Mouse (Mus musculus): ENCODE results near the gene Ints13. TPM values are rescaled to one million over a fixed set of nuclear protein-coding genes. Genes with fewer than 3 reads are reported as not detected.

The Ints13 gene
- 3.1 and 3.2 TPM in 2 replicates for polyA plus RNA-seq (2012; rRNA removed; ENCODE audit: low replicate concordance)

DNA sequence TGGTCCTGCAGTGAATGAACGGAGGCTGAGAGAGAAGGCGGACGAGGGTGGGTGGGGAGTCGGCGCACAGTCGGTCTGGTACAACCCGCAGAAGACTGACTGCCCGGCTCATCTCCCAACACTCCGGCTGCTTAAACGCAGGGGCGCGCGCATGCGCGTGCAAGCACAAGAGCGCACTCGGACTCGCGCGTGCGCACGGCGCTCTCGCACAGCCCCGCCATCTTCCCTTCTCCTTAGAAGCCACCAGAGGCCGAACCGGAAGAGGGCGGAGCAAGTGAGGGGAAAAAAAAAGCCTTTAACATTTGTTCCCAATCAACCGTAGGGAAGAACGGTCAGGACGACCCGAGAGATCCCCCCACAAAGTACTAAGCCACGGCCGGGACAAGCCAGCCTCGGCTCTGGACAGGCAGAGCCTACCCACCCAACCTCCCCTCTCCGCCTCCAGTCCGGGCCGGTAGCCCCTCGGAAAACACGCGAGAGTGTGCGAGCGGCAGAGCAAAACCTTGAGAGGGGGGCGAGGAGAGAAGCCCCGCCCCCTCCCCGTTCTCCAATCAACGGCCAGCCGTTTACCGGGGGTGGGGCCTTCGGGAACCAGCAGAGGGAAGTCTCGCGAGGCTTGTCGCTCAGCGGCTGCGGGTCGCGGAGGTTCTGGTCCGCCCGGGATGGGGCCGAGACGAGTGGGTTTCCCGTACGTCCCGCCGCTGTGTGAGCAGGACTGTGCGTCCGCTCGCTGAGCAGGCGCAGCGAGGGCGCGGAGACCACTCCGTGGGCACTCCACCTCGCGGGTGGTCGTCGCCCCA, at the start of gene Ints13:
Gene Ints13 (minus strand): TSS at position 526 of the 800 bp plus-strand sequence.

GRCm38 (mm10) chr6:146576903-146577302, 732 bp downstream of the Ints13 start, which contains the start of gene Fgfr1op2:
Gene Fgfr1op2 (plus strand): TSS chr6:146577203.

GRCm38 (mm10) chr6:146501866-146502804, 75.5 kb downstream of the Ints13 start, which contains the start of gene Itpr2:
Gene Itpr2 (minus strand): TSS chr6:146502223.

Other genes starting within 250 kb of the Ints13 start
- 3.1 and 5.6 TPM in 2 replicates for gene Itpr2, start 75.6 kb downstream of the Ints13 start, polyA plus RNA-seq (2012; rRNA removed; ENCODE audit: low replicate concordance)
- gene Fgfr1op2, start 632 bp downstream of the Ints13 start, polyA plus RNA-seq (2012; rRNA removed; ENCODE audit: low replicate concordance) = 46.8 and 64.8 TPM in 2 replicates
- 3.0 and 7.2 TPM in 2 replicates for gene Med21, start 64.7 kb upstream of the Ints13 start, polyA plus RNA-seq (2012; rRNA removed; ENCODE audit: low replicate concordance)
- 15.8 and 17.2 TPM in 2 replicates for gene Tm7sf3, start 65.0 kb upstream of the Ints13 start, polyA plus RNA-seq (2012; rRNA removed; ENCODE audit: low replicate concordance)
- 0.66 and 1.9 TPM in 2 replicates for gene Stk38l, start 147.2 kb upstream of the Ints13 start, polyA plus RNA-seq (2012; rRNA removed; ENCODE audit: low replicate concordance)
- 0.15 and 0.60 TPM in 2 replicates for gene Arntl2, start 218.2 kb upstream of the Ints13 start, polyA plus RNA-seq (2012; rRNA removed; ENCODE audit: low replicate concordance)